Mouse (Mus musculus) urinary bladder, postnatal 36 days (tissue): ENCODE measurements around the gene Fam53b.
"Not testable (repeated sequence)": the region's sequence is repeated elsewhere in the genome, so short reads cannot be mapped to it uniquely, and the experiment has no call there.

ENCODE experiments used
- DNase-seq, 2 experiments: peaks; one replicate each; pipeline ENCODE4 v3.0.0; 2022; ENCODE audit warnings: low spot score in 2 of 2, mixed read lengths in 1 of 2

Fam53b gene

GRCm38 (mm10) chr7:132682336-132682735 lies 131.3 kb downstream of the Fam53b start:
- DNase-seq, result no peak

- DNase-seq, result no peak
These were observed 131.9 kb downstream of the Fam53b start for GRCm38 (mm10) chr7:132681831-132682230.

- DNase-seq, result no peak
These were observed 132.4 kb downstream of the Fam53b start for GRCm38 (mm10) chr7:132681296-132681695.

- DNase-seq, result no peak
These were observed 134.1 kb downstream of the Fam53b start for GRCm38 (mm10) chr7:132679549-132679948.

GRCm38 (mm10) chr7:132679117-132679516 lies 134.6 kb downstream of the Fam53b start:
- no peak for DNase-seq

GRCm38 (mm10) chr7:132675922-132676321 lies 137.8 kb downstream of the Fam53b start:
- no peak for DNase-seq

- DNase-seq, result peak in 1 of 2 experiments; percentile 43
These were observed 139.5 kb downstream of the Fam53b start for GRCm38 (mm10) chr7:132673931-132674755.

- DNase-seq, result peak; percentile 32 to 74
These were observed 141.2 kb downstream of the Fam53b start for GRCm38 (mm10) chr7:132672481-132672959.

- peak; percentile 55 to 68 for DNase-seq
These were observed 142.9 kb downstream of the Fam53b start for GRCm38 (mm10) chr7:132670863-132671165.

GRCm38 (mm10) chr7:132669999-132670862 lies 143.5 kb downstream of the Fam53b start:
- DNase-seq, result no peak

- no peak for DNase-seq
These were observed 145.1 kb downstream of the Fam53b start for GRCm38 (mm10) chr7:132668604-132669003.

GRCm38 (mm10) chr7:132666516-132666915 lies 147.2 kb downstream of the Fam53b start:
- DNase-seq, result no peak

GRCm38 (mm10) chr7:132665664-132666382 lies 147.9 kb downstream of the Fam53b start:
- no peak for DNase-seq

- no peak for DNase-seq
These were observed 148.9 kb downstream of the Fam53b start for GRCm38 (mm10) chr7:132664815-132665214.

- not testable (repeated sequence) for DNase-seq
These were observed 150.9 kb downstream of the Fam53b start for GRCm38 (mm10) chr7:132662831-132663230.
